Mouse (Mus musculus) liver, embryonic 14.5 days (tissue): ENCODE measurements around the gene Evx2. TPM values are rescaled to one million over a fixed set of nuclear protein-coding genes. Genes with fewer than 3 reads are reported as not detected.

Experiments
- ATAC-seq: fragments of 200-750 bp; cut with Nextera tagmentation; 2 replicates; pipeline ENCODE4 v1.8.0; 2017; ENCODE audit warnings: moderate number of reproducible peaks, mild to moderate bottlenecking, moderate library complexity; ENCODE audit not compliant: insufficient read depth
- DNase-seq, 3 experiments: peaks; one replicate each; pipeline ENCODE4 v3.0.0-alpha.2; 2012 to 2013; ENCODE audit warnings: low read depth in 3 of 3, low spot score in 3 of 3
- H3K27ac ChIP-seq: fragments of 300-500 bp; sonication (generic); 2 replicates; pipeline ENCODE4 v1.5.1; 2014; ENCODE audit warnings: moderate library complexity, mild to moderate bottlenecking, control low read depth, inconsistent platforms
- H3K27me3 ChIP-seq: fragments of 300-500 bp; sonication (generic); 2 replicates; pipeline ENCODE4 v1.6.1; 2014; ENCODE audit warnings: mild to moderate bottlenecking, low read length, moderate library complexity; ENCODE audit not compliant: control insufficient read depth, insufficient read depth
- H3K36me3 ChIP-seq: fragments of 300-500 bp; sonication (generic); replicated peaks from 2 replicates; pipeline ENCODE4 v1.6.1; 2014; ENCODE audit warnings: low read depth; ENCODE audit not compliant: control insufficient read depth, insufficient read depth
- H3K4me1 ChIP-seq, 2 experiments: fragments of 200-500 bp in 1 of 2; fragments of 300-500 bp in 1 of 2; sonication (generic) in 1 of 2; replicated peaks; 2 replicates each; pipeline ENCODE4 v1.6.1; 2012 to 2014; ENCODE audit warnings: antibody characterized with exemption in 1 of 2, inconsistent platforms in 1 of 2, low read length in 1 of 2; ENCODE audit not compliant: control insufficient read depth in 2 of 2, insufficient read depth in 2 of 2
- H3K4me2 ChIP-seq: fragments of 300-500 bp; sonication (generic); 2 replicates; pipeline ENCODE4 v1.6.1; 2014; ENCODE audit warnings: low read depth, mild to moderate bottlenecking, control low read depth, moderate library complexity
- H3K4me3 ChIP-seq, 2 experiments: fragments of 200-500 bp in 1 of 2; fragments of 300-500 bp in 1 of 2; sonication (generic) in 1 of 2; 2 replicates each; pipeline ENCODE4 v1.5.1; 2012 to 2014; ENCODE audit warnings: low read depth in 2 of 2, low read length in 2 of 2, mild to moderate bottlenecking in 2 of 2, control low read depth in 1 of 2, inconsistent platforms in 1 of 2, moderate library complexity in 1 of 2; ENCODE audit not compliant: insufficient read depth in 1 of 2
- H3K9ac ChIP-seq: fragments of 300-500 bp; sonication (generic); replicated peaks from 2 replicates; pipeline ENCODE4 v1.6.1; 2014; ENCODE audit warnings: mild to moderate bottlenecking, control low read depth, moderate library complexity
- H3K9me3 ChIP-seq: fragments of 300-500 bp; sonication (generic); 2 replicates; pipeline ENCODE4 v1.6.1; 2016; ENCODE audit warnings: low read length, mixed read lengths; ENCODE audit not compliant: control insufficient read depth
- CTCF ChIP-seq: IDR thresholded peaks from 2 replicates; pipeline ENCODE4 v1.5.1; 2016; ENCODE audit warnings: antibody characterized with exemption, low read depth, control low read depth
- EP300 ChIP-seq: IDR thresholded peaks from 2 replicates; pipeline ENCODE4 v1.6.1; 2016; ENCODE audit warnings: antibody characterized with exemption, low read depth
- WGBS: fragments of 180-500 bp; shearing (Covaris S2); extraction: QIAGEN DNeasy Blood & Tissue Kit; methylation state at CpG from one replicate; pipeline ENCODE4 v1.1.7; 2014; ENCODE audit not compliant: insufficient replicate concordance; 5-methylcytosine and 5-hydroxymethylcytosine counted together
- polyA plus RNA-seq, 2 experiments: library from polyadenylated mRNA; depleted of rRNA in 1 of 2; stranded (reverse) in 1 of 2; unstranded in 1 of 2; fragments of >200 nt; fragmentation: Nextera tagmentation in 1 of 2; extraction: Ambion mirVana in 1 of 2; gene quantifications; 2 replicates each; pipeline versions ENCODE4 v1.2.1 to v1.2.3; 2012 to 2014

Evx2 gene
- polyA plus RNA-seq, 2 experiments = 0.02 TPM; not detected in 1

DNA sequence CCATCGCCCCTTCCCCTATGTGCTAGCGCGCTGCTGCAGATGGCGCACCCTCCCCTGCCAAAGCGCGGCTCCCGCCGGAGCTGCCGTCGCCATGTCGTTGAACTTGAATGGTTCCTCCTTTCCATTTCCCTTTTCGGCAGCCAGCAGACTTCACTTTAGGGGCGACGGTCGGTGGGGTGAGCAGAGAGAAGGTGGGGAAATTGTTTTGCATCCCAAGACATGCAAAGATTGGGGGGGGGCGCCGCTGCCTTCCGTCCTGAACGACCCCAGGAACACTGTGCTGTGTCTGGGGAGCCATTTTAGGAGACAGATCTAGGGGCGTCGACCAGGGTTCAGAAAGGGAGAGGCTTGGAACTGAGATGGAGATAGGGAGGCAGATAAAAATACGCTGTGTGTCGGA is 20.6 kb upstream of the Evx2 start:
- Histone ChIP-seq H3K4me1 (no peaks in the 10 kb centered on the region), H3K9me3 (no peaks in the 10 kb centered on the region), H3K27me3 (peaks cover 100% of the 10 kb centered on the region), H3K4me2 (no peak overlapping the region), H3K27ac (no peak overlapping the region), H3K4me3 (no peak overlapping the region), H3K9ac (no peak overlapping the region), H3K36me3 (no peaks in the 10 kb centered on the region)
- no peak for DNase-seq
- no peak for ATAC-seq
- TF ChIP-seq CTCF (no peak), EP300 (no peak)
- WGBS = 1% methylated on average over 23 of the region's 23 CpGs

DNA sequence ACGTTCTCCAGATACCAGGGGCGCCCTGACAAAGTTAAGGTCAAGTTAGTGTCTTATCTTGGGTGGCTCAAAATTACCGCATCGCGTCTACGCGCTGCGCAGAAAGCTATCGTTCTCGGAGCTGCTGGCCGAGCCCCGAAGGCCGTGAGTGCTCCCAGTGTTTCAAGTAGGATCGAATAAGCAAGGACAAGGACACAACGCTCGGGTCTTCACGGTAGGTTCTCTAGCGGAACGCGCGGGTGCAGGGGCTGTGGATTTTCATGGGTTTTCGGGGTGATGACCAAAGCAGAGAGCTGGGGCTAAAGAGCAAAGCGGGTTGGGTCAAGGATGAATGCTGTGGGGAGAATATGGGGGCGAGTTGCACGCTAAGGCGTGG is 20.2 kb upstream of the Evx2 start:
- no peak for TF ChIP-seq CTCF
- TF ChIP-seq EP300 = no peak
- Histone ChIP-seq H3K4me3 (no peak overlapping the region), H3K27me3 (peaks cover 100% of the 10 kb centered on the region), H3K4me1 (no peaks in the 10 kb centered on the region), H3K9me3 (no peaks in the 10 kb centered on the region), H3K9ac (no peak overlapping the region), H3K27ac (no peak overlapping the region), H3K36me3 (no peaks in the 10 kb centered on the region), H3K4me2 (no peak overlapping the region)
- 1% methylated on average over 26 of the region's 26 CpGs for WGBS
- no peak for DNase-seq
- no peak for ATAC-seq

GRCm38 (mm10) chr2:74678891-74679595 is 19.7 kb upstream of the Evx2 start, which contains the start of gene Hoxd11:
Gene Hoxd11 (plus strand): TSS chr2:74679557.
- Histone ChIP-seq H3K27ac (no peak within 1 kb of the TSS), H3K9ac (no peak within 1 kb of the TSS), H3K4me2 (no peak within 1 kb of the TSS), H3K36me3 (no peaks in the 10 kb centered on the region), H3K4me3 (no peak within 1 kb of the TSS), H3K27me3 (peaks cover 100% of the 10 kb centered on the region), H3K4me1 (no peaks in the 10 kb centered on the region), H3K9me3 (no peaks in the 10 kb centered on the region)
- no peak for TF ChIP-seq EP300
- TF ChIP-seq CTCF = no peak
- ATAC-seq (no peak), DNase-seq (no peak)
- WGBS = 2% methylated on average over 15 of the region's 15 CpGs

DNA sequence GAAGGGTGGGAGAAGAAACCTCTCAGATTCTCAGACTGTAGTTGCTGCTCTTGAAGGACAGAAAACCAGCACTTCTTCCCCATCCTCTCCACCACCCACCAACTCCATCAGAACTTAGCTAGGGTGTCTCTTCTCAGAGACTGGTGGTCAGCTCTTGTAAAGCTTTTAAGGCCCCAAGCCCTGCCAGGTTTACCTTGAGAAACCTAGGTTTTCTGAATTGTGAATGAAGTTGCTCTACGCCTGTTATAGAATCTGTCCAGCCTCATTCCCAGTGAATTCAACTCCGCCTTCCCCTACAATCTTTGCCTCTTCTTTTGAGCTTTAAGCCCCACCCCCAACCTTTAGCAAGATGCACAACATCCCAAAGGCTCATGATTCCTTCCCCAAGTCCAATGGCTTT is 17.7 kb upstream of the Evx2 start:
- Histone ChIP-seq H3K4me3 (no peak overlapping the region), H3K27ac (no peak overlapping the region), H3K9ac (no peak overlapping the region), H3K36me3 (no peaks in the 10 kb centered on the region), H3K9me3 (no peaks in the 10 kb centered on the region), H3K27me3 (peaks cover 100% of the 10 kb centered on the region), H3K4me2 (no peak overlapping the region), H3K4me1 (no peaks in the 10 kb centered on the region)
- TF ChIP-seq EP300 (no peak), CTCF (no peak)
- no peak for ATAC-seq
- 17% methylated on average over 2 of the region's 2 CpGs for WGBS
- no peak for DNase-seq

- Histone ChIP-seq H3K4me2 (no peak overlapping the region), H3K4me3 (no peak overlapping the region), H3K27ac (no peak overlapping the region), H3K9ac (no peak overlapping the region), H3K4me1 (no peaks in the 10 kb centered on the region), H3K36me3 (no peaks in the 10 kb centered on the region), H3K27me3 (peaks cover 100% of the 10 kb centered on the region), H3K9me3 (no peaks in the 10 kb centered on the region)
- DNase-seq (no peak), ATAC-seq (no peak)
- no peak for TF ChIP-seq EP300
- no peak for TF ChIP-seq CTCF
- 4% methylated on average over 9 of the region's 9 CpGs for WGBS
Observed at GRCm38 (mm10) chr2:74676376-74677052, 17.2 kb upstream of the Evx2 start.
